Mouse (Mus musculus) liver, embryonic 13.5 days (tissue): ENCODE measurements around the gene Pink1. TPM values are rescaled to one million over a fixed set of nuclear protein-coding genes. Genes with fewer than 3 reads are reported as not detected.
"Not testable (repeated sequence)": the region's sequence is repeated elsewhere in the genome, so short reads cannot be mapped to it uniquely, and the experiment has no call there.

ENCODE experiments used
- ATAC-seq: fragments of 200-750 bp; cut with Nextera tagmentation; 2 replicates; pipeline ENCODE4 v1.8.0; 2017; ENCODE audit warnings: low read depth, mild to moderate bottlenecking, moderate number of reproducible peaks, moderate library complexity
- DNase-seq: peaks from one replicate; pipeline ENCODE4 v3.0.0; 2022
- H3K27ac ChIP-seq: fragments of 300-500 bp; sonication (generic); 2 replicates; pipeline ENCODE4 v1.5.1; 2015; ENCODE audit warnings: moderate library complexity, mild to moderate bottlenecking, inconsistent platforms
- H3K27me3 ChIP-seq: fragments of 300-500 bp; sonication (generic); 2 replicates; pipeline ENCODE4 v1.6.1; 2015; ENCODE audit warnings: mild to moderate bottlenecking, inconsistent platforms
- H3K36me3 ChIP-seq: fragments of 300-500 bp; sonication (generic); 2 replicates; pipeline ENCODE4 v1.6.1; 2015; ENCODE audit warnings: mild to moderate bottlenecking, inconsistent platforms
- H3K4me1 ChIP-seq: fragments of 300-500 bp; sonication (generic); replicated peaks from 2 replicates; pipeline ENCODE4 v1.6.1; 2015; ENCODE audit warnings: inconsistent platforms
- H3K4me2 ChIP-seq: fragments of 300-500 bp; sonication (generic); 2 replicates; pipeline ENCODE4 v1.6.1; 2015; ENCODE audit warnings: inconsistent platforms, mild to moderate bottlenecking, moderate library complexity
- H3K4me3 ChIP-seq: fragments of 300-500 bp; sonication (generic); replicated peaks from 2 replicates; pipeline ENCODE4 v1.5.1; 2015; ENCODE audit warnings: mild to moderate bottlenecking, inconsistent platforms
- H3K9ac ChIP-seq: fragments of 300-500 bp; sonication (generic); 2 replicates; pipeline ENCODE4 v1.6.1; 2015; ENCODE audit warnings: mild to moderate bottlenecking, inconsistent platforms
- H3K9me3 ChIP-seq: fragments of 300-500 bp; sonication (generic); replicated peaks from 2 replicates; pipeline ENCODE4 v1.6.1; 2016; ENCODE audit warnings: inconsistent platforms
- WGBS: fragments of 180-500 bp; shearing (Covaris S2); methylation state at CpG from one replicate; pipeline ENCODE4 v1.1.7; 2015; ENCODE audit not compliant: insufficient replicate concordance; 5-methylcytosine and 5-hydroxymethylcytosine counted together
- polyA plus RNA-seq: library from polyadenylated mRNA; unstranded; fragments of >200 nt; fragmentation: Nextera tagmentation; extraction: Ambion mirVana; gene quantifications from 2 replicates; pipeline ENCODE4 v1.2.1, GENCODE M21; 2015

The Pink1 gene
- polyA plus RNA-seq, 1 experiment from 2014 or later: 26.7 TPM

DNA sequence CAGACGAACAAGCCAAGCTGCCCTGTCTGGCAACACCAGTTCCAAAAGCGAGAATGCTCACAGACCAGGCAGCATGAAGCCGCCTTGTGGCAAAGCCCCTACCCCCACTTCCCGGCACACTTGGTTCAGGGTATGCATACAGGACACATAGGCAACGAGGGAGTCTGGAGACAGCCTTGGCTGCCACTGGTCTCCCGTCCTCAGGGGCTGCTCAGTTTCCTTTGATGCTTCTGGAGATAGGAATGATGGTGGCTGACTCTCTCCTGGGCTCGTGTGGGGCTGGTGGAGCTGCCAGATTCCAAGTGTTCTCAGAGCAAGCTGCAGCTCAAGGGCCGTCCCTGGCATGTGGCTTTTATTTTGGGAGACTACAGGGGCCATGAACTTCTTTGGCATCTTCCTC is 15.3 kb upstream of the Pink1 start:
- H3K9me3 ChIP-seq: no peaks in the 10 kb centered on the region
- DNase-seq (no peak), ATAC-seq (no peak)
- H3K4me2 ChIP-seq: no peak overlapping the region
- 58% methylated on average over 8 of the region's 8 CpGs for WGBS
- H3K4me1 ChIP-seq: peaks cover 17% of the 10 kb centered on the region
- H3K27ac ChIP-seq: no peak overlapping the region
- peaks cover 4% of the 10 kb centered on the region; the same call in 1 of the 2 replicates for H3K27me3 ChIP-seq
- no peak overlapping the region for H3K4me3 ChIP-seq
- no peak overlapping the region for H3K9ac ChIP-seq
- H3K36me3 ChIP-seq: no peaks in the 10 kb centered on the region

DNA sequence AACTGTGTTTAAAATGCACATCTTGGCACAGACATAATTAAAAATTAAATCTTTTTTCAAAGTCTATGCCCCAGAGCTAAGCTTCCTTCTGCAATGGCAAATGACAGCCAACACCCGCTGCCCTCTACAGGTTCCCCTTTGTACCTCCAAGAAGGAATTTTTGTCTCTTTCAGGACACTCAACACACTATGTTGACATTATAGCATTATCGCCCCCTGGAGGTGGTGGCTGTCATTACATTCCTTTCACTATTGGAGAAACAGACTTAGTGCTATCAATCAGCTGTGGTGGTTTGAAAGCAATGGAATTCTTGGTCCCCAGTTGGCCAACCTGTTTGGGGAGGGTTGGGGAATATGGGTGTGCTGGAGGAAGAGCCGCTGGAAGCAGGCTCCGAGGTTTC is 13.9 kb upstream of the Pink1 start:
- peaks cover 17% of the 10 kb centered on the region for H3K4me1 ChIP-seq
- no peak overlapping the region for H3K9ac ChIP-seq
- no peaks in the 10 kb centered on the region for H3K36me3 ChIP-seq
- H3K4me2 ChIP-seq: no peak overlapping the region
- no peak overlapping the region for H3K4me3 ChIP-seq
- no peaks in the 10 kb centered on the region for H3K9me3 ChIP-seq
- ATAC-seq (no peak), DNase-seq (no peak)
- WGBS: 19% methylated on average over 4 of the region's 4 CpGs
- H3K27ac ChIP-seq: no peak overlapping the region
- H3K27me3 ChIP-seq: peaks cover 4% of the 10 kb centered on the region; the same call in 1 of the 2 replicates

DNA sequence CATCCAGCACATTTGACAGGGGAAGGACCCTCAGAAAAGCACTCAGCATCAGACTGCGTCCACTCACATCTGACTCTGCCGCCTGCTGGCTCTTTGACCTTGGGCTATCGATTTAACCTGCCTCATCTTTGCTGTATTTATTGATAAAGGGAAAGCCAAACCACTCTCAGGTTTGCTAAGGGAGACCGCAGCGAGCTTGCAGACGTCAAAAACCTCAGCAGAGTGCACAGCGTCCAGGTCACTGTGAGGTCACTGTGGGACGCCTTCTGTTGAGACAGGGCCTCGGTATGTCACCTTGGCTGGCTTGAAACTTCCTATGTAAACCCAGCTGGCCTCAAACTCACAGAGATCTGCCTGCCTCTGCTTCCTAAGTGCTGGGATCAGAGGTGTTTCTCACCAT is 11.2 kb upstream of the Pink1 start:
- no peaks in the 10 kb centered on the region for H3K36me3 ChIP-seq
- H3K27me3 ChIP-seq: peaks cover 4% of the 10 kb centered on the region; the same call in 1 of the 2 replicates
- no peak for DNase-seq
- H3K4me2 ChIP-seq: no peak overlapping the region
- no peak overlapping the region for H3K27ac ChIP-seq
- H3K9ac ChIP-seq: no peak overlapping the region
- WGBS: 62% methylated on average over 9 of the region's 9 CpGs
- H3K4me3 ChIP-seq: no peak overlapping the region
- H3K9me3 ChIP-seq: no peaks in the 10 kb centered on the region
- no peak for ATAC-seq
- H3K4me1 ChIP-seq: peaks cover 10% of the 10 kb centered on the region; the same call in 1 of the 2 replicates

DNA sequence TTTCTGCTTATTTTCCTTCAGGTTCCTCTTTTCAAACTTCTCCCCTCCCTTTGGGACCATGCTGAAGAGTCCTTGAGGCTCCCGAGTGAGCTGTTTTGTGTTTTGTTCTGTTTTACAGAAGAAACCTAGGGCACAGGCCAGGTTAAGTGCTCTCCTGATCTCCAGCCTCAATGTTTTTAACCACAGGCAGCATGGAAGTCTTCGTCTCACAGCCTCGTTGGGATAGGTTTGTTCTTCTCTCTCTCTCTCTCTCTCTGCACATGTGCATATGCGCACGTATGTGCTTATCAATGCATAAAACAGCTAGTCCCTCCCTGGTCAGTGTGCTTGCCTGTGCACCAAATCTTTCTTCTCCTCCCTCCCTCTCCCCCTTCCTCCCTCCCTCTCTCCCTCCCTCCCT is 10.8 kb upstream of the Pink1 start:
- Histone ChIP-seq H3K9ac (no peak overlapping the region), H3K4me3 (no peak overlapping the region), H3K4me1 (peaks cover 6% of the 10 kb centered on the region; the same call in 1 of the 2 replicates), H3K27ac (no peak overlapping the region), H3K27me3 (peaks cover 7% of the 10 kb centered on the region; the same call in 1 of the 2 replicates), H3K4me2 (no peak overlapping the region), H3K36me3 (no peaks in the 10 kb centered on the region), H3K9me3 (no peaks in the 10 kb centered on the region)
- DNase-seq (no peak), ATAC-seq (no peak)
- WGBS: 33% methylated on average over 5 of the region's 5 CpGs

DNA sequence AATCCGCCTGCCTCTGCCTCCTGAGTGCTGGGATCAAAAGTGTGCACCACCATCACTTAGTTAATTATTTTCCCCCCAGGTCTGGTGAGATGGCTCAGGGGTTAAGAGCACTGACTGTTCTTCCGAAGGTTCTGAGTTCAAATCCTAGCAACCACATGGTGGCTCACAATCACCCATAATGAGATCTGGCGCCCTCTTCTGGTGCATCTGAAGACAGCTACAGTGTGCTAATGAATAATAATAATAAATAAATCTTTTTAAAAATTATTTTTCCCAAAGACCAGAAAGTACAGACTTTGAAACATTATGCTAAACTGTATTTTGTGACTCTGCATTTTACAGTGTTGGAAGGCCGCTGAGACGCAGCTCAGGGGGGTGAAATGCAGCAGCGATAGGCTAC is 9.5 kb upstream of the Pink1 start:
- no peaks in the 10 kb centered on the region for H3K9me3 ChIP-seq
- ATAC-seq (no peak), DNase-seq (no peak)
- 0 out of 2 replicates have a peak, but pooled peaks cover 5% of the 10 kb centered on the region for H3K4me1 ChIP-seq
- H3K9ac ChIP-seq: no peak overlapping the region
- no peaks in the 10 kb centered on the region for H3K36me3 ChIP-seq
- peaks cover 14% of the 10 kb centered on the region for H3K27me3 ChIP-seq
- no peak overlapping the region for H3K4me3 ChIP-seq
- H3K27ac ChIP-seq: no peak overlapping the region
- no peak overlapping the region for H3K4me2 ChIP-seq
- 72% methylated on average over 6 of the region's 6 CpGs for WGBS

DNA sequence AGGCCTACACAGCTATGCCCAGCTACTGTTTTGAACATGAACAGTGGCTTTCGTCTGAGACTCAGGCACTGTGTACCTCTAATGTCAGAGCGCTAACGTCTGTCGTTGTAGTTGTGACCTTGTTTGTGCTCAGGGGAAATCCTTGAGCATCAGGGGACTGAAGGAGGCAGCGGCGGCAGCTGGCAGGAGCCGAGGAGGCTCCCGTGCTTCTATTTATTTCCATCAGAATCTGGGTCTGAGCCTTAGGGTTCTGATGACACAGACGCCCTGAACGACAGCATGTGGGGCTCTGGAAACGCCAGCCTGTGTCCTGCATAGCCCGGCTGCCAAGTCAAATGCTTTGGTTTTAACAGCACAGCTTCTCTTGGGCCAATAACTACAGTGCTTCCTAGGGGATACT is 8.9 kb upstream of the Pink1 start:
- DNase-seq: no peak
- no peak overlapping the region for H3K9ac ChIP-seq
- H3K4me2 ChIP-seq: no peak overlapping the region
- H3K9me3 ChIP-seq: no peaks in the 10 kb centered on the region
- H3K36me3 ChIP-seq: no peaks in the 10 kb centered on the region
- H3K4me3 ChIP-seq: no peak overlapping the region
- H3K27me3 ChIP-seq: peaks cover 20% of the 10 kb centered on the region
- no peak for ATAC-seq
- 0 out of 2 replicates have a peak, but pooled peaks cover 5% of the 10 kb centered on the region for H3K4me1 ChIP-seq
- 77% methylated on average over 12 of the region's 12 CpGs for WGBS
- no peak overlapping the region for H3K27ac ChIP-seq

DNA sequence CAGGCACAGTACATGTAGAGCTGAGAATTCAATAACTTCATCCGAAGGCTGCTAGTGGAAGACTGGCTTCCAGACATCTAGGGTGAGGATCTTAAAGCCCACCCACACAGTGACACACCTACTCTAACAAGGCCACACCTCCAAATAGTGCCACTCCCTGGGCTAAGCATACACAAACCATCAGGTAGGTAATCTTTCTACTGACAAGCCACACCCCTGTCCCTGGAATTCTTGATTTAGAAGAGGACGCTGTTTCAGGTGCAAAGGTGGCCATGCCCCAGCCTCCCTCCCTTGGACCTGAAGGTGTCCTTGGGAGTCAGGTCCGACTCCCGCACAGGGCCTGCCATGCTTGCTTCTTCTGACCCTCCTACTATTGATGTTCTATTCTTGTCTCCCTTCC is 7.0 kb upstream of the Pink1 start:
- H3K9ac ChIP-seq: no peak overlapping the region
- WGBS: 68% methylated on average over 4 of the region's 4 CpGs
- no peaks in the 10 kb centered on the region for H3K36me3 ChIP-seq
- ATAC-seq (no peak), DNase-seq (no peak)
- H3K27me3 ChIP-seq: peaks cover 21% of the 10 kb centered on the region
- no peak overlapping the region for H3K4me2 ChIP-seq
- H3K9me3 ChIP-seq: no peaks in the 10 kb centered on the region
- H3K4me3 ChIP-seq: no peak overlapping the region
- no peak overlapping the region for H3K27ac ChIP-seq
- peaks cover 9% of the 10 kb centered on the region; the same call in 1 of the 2 replicates for H3K4me1 ChIP-seq

DNA sequence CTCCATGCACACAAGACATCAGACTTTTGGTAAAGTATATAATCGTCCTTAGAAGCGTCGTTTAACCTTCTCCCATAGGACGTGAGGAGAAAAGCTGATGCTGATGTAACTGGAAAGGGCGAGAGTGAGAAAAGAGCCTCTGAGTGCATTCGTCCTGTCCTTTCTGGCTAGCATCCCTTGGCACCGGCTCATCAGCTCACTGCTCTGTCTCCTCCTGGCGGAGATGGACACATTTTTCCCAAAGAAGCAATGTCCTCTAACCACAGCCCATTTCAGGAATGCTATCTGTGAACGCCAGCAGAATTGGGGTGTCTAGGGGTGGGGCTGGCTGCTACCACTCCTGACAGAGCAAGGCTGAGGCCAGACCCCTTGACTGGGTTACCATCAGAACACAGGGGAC is 5.5 kb upstream of the Pink1 start:
- H3K4me2 ChIP-seq: no peak overlapping the region
- WGBS: 66% methylated on average over 9 of the region's 9 CpGs
- no peak overlapping the region for H3K4me3 ChIP-seq
- ATAC-seq (no peak), DNase-seq (no peak)
- no peaks in the 10 kb centered on the region for H3K9me3 ChIP-seq
- peaks cover 21% of the 10 kb centered on the region for H3K27me3 ChIP-seq
- H3K9ac ChIP-seq: no peak overlapping the region
- H3K4me1 ChIP-seq: peaks cover 8% of the 10 kb centered on the region
- no peaks in the 10 kb centered on the region for H3K36me3 ChIP-seq
- no peak overlapping the region for H3K27ac ChIP-seq

DNA sequence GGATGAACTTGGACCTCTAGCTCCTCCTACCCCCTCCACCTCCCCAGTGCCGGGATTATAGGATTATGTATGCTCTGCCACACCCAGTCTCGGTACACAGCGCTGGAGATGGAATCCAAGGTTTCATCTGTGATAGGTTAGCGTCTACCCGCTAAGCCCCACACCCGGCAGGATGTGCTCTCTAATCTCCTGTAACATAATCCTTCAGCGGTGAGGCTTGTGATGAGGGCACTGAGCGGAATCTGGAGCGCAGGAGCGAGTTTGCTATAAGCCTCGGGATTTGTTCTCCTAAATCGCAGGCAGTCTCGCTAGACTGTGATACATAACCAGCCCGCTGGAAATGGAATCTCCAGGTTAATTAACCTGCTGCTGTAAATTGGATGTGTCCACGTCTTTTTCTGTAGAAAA is 4.2 kb upstream of the Pink1 start:
- peaks cover 15% of the 10 kb centered on the region for H3K4me1 ChIP-seq
- 27% methylated on average over 15 of the region's 15 CpGs for WGBS
- H3K27ac ChIP-seq: no peak overlapping the region
- H3K27me3 ChIP-seq: peaks cover 21% of the 10 kb centered on the region
- no peaks in the 10 kb centered on the region for H3K36me3 ChIP-seq
- H3K9me3 ChIP-seq: no peaks in the 10 kb centered on the region
- DNase-seq (no peak), ATAC-seq (no peak)
- H3K4me2 ChIP-seq: no peak overlapping the region
- H3K9ac ChIP-seq: no peak overlapping the region
- no peak overlapping the region for H3K4me3 ChIP-seq

DNA sequence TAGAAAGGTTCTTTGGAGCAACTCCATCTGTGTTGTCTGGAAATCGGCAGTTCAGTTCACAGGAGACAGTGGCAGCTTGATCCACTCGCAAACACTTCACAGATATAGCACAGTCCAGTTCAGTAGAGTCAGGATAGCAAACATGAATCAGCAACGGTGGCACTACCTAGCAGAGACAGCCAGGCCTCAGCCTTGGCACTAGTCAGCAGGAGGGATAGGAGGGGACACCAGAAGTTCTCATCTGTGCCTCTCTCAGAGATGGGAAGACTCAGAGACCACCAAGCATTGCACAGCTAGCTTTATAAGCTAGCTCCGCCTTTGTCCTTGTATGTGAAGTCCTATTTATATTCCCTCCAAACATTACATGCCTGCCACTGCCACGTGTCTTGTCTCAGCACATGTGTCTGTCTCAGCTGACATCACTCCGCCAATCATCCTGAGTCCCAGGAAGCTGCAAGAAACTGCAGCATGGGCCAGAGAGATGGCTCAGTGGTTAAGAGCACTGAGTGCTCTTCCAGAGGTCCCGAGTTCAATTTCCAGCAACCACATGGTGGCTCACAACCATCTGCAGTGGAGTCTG is 1.9 kb upstream of the Pink1 start:
- H3K36me3 ChIP-seq: no peaks in the 10 kb centered on the region
- H3K4me3 ChIP-seq: peak overlapping the region; percentile 53
- H3K4me2 ChIP-seq: peak overlapping the region; percentile 46
- H3K27me3 ChIP-seq: peaks cover 21% of the 10 kb centered on the region
- no peak for DNase-seq
- H3K4me1 ChIP-seq: peaks cover 30% of the 10 kb centered on the region
- 60% methylated on average over 7 of the region's 7 CpGs for WGBS
- no peak for ATAC-seq
- H3K9me3 ChIP-seq: no peaks in the 10 kb centered on the region
- peak overlapping the region; percentile 70 for H3K9ac ChIP-seq
- H3K27ac ChIP-seq: peak overlapping the region; percentile 77

DNA sequence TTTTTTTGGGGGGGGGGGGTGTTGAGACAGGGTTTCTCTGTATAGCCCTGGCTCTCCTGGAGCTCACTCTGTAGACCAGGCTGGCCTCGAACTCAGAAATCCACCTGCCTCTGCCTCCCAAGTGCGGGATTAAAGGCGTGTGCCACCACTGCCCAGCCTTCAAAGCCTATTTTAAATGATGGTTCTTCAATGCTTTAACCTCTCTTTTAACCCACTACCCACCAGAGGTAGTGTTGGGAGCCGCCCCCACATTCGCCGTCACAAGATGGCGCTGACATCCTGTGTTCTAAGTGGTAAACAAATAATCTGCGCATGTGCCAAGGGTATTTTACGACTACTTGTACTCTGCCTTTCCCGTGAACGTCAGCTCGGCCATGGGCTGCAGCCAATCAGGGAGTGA is 1.0 kb upstream of the Pink1 start:
- Histone ChIP-seq H3K27ac (peak overlapping the region; percentile 98; the same call in 1 of the 2 replicates), H3K27me3 (peaks cover 20% of the 10 kb centered on the region), H3K4me1 (peaks cover 30% of the 10 kb centered on the region)
- H3K4me3 ChIP-seq, H3K4me2 ChIP-seq, H3K9ac ChIP-seq, ATAC-seq, H3K36me3 ChIP-seq, DNase-seq, H3K9me3 ChIP-seq: not testable (repeated sequence)
- WGBS: 56% methylated on average over 8 of the region's 12 CpGs

DNA sequence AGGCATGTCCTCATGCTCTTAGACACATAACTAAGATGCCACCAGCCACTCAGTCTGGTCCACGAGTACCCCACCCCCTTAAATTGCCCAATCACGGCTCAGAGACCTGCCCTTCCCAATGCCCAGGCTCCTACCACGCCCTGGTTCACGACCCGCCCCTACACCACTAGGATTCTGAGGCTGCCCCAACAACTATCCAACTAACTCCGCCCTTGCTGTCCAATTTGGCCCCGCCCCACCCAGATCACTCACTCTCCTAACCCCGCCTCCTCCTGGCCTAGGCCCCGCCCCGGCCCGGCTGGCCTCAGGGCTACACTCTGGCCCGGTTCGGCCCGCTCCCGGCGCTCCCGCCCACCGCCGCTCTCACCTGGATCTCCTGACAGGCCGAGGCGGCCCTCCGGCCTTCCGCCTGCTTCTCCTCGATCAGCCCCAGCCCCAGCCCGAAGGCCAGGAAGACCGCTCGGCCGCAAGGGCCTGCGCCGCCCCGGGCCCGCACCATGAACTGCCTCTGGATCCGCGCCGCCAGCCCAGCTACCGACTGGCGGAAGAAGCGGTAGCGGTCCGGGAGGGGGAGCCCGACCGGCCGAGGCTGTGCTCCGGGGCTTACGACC is 536 bp downstream of the Pink1 start:
- Histone ChIP-seq H3K9ac (peak overlapping the region; percentile 96), H3K4me1 (peaks cover 38% of the 10 kb centered on the region), H3K27ac (peak overlapping the region; percentile 98), H3K36me3 (no peaks in the 10 kb centered on the region), H3K4me3 (peak overlapping the region; percentile 93), H3K27me3 (peaks cover 5% of the 10 kb centered on the region; the same call in 1 of the 2 replicates), H3K4me2 (peak overlapping the region; percentile 90), H3K9me3 (no peaks in the 10 kb centered on the region)
- ATAC-seq: peak; percentile 93
- peak; percentile 94 for DNase-seq
- WGBS: under 1% methylated on average over 45 of the region's 45 CpGs
